Mouse (Mus musculus) naive thymus-derived CD4-positive, alpha-beta T cell, adult 2 months (primary cell): Measurements from ENCODE around the gene Ccnc.

Experiments
- DNase-seq: peaks from one replicate; pipeline ENCODE4 v3.0.0-alpha.2; 2011; ENCODE audit warnings: low read depth

The Ccnc gene

GRCm38 (mm10) chr4:21727615-21728165 lies at the start of gene Ccnc:
Gene Ccnc, plus strand, starts transcription at chr4:21727701.
- peak; percentile 90 for DNase-seq

DNA sequence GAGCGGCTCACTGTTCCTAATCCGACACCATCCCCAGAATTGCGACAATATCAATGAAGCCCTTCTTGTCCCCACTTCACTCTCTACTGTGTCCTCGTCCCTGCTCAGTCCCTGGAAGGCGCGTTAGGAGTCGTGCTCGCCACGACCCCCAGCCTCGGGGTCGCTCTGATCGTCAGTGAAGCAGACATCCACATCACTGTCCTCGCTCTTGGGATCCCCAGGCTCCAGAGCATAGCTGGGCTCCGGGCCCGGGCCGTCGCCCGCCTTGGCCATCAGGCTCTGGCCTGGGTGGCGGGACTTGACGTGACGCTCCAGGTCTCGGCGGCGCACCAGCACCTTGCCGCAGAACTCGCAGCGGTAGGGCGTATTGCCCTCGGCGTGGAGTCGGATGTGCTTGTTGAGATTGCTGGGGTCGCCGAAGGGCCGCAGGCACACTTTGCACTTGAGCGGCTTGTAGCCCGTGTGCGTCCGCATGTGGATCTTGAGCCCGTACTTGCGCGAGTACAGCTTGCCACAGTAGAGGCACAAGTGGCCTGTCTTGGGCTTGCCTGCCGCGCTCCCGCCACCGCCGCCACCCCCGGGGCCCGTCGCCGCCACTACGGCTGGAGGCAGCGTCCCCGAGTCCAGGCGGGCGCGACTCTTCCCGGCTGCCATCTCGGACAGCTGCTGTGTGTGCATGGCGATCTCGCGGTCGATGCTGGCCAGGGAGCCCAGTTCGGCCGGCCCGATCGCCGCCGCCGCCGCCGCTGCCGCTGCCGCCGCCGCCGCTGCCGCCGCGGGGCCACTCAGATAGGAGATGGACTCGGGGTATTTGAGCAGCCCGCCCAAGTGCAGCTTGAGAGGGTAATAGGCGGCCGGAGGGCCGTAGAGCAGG lies 49.2 kb upstream of the Ccnc start:
- DNase-seq = peak; percentile 3

DNA sequence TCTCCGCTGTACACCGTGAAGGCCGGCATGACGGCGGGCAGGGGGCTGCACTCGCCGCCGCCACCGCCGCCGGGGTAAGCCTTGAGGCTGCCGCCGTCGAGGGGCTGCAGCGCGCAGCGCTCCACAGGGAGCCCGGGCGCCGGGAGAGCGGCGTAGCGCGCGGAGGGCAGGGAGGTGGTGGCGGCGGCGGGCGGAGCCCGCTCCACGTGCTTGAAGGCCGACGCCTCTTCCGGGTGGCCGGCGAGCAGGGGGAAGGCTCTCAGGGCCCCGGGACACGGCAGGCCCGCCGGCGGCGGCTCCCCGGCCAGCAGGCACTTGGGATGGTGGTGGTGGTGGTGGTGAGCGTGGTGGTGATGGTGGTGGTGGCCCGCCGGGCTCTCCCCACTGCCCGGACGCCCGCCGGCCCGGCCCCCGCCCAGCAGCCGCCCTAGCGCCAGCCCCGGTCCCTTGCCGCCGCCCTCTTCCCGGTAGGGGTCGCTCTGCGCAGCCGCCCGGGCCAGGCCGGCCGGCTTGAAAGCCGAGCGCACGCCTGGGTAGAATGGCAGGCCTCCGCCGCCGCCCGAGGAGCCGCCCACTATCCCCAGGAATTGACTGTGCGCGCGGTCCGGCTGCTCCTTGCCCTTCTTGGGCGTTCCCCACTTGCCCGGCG lies 48.4 kb upstream of the Ccnc start:
- peak; percentile 5 for DNase-seq

GRCm38 (mm10) chr4:21679624-21680480 lies 47.6 kb upstream of the Ccnc start:
- no peak for DNase-seq

- DNase-seq = no peak
Observed at GRCm38 (mm10) chr4:21680971-21681370, 46.5 kb upstream of the Ccnc start.

DNA sequence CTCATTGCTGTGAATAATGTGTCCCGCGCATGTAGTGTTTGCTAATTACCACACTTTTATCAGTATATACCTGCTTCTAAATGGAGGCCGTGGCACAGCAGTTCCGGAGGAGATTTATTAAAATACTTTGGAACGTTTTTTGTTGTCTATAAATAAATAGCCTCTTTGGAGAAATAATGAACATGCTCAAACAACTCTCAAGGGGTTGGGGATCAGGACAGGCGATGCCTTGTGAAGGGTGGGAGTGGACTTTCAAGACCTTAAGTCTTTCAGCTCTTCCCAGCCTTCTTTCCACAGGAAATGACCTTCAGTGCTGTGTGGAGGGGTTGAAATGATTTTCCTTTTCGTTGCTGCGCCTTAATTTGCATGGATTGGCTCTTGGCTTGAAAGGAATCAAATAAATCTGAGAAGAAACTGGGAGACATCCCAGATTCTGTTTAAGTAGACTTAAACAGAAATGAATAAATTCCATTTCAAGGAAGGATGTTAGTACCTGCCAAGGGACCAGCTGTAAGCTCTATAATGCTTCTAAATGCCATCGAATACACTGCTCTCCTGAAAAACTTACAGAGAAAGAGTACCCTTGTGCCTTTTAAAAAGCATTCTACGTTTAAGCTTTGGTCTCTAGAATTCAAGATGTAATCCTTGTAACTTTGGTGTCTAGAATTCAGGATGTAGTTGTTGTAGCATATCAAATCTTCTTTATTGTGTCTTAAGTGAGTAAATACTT lies 44.9 kb upstream of the Ccnc start:
- DNase-seq = no peak

- DNase-seq = no peak
Observed at GRCm38 (mm10) chr4:21684341-21684970, 43.0 kb upstream of the Ccnc start.

DNA sequence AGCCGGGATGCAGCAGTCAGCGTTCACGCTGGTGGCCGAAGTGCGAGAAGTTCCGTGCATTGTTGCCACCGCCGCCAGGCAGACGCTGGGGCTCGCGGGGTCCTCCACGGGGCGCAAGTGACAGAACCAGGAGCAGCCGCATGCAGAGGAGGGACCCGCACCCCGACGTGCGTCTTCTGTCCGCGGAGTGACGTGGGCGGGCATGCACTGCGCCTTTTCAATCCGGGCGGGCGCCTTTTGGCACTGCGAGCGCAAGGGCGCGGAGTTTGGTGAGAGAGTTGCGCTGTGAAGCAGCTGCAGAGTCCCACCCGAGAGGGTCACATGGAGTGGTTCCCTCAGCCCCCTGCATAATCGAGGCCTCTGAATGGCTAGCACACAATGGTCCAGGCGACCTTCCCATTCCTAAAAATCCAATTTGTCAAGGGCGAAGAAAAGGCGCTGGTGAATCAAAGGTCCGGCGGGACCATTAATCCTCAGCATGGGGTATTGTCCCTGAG lies 41.9 kb upstream of the Ccnc start, which contains the start of gene Prdm13:
Prdm13 (minus strand) TSS at position 369 of the 497 bp plus-strand sequence.
- DNase-seq = no peak

DNA sequence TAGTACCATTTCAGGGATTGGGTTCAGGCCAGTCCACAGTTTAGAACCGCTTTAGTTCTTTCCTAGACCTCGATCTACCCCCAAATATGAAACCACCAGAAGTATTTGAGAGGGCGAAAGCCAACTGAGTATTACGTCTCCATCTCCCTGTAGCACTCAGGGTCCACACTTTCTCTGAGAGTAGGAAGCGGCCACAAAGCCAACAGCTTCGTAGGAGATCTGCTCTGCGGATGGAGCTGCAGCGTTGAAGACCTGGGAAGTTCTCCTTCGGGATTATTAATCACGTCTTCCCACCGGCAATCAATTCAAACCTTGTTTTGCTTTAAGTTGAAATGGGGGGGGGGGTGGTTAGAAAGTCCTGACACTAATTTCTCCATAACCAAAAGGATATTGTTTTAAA lies 41.1 kb upstream of the Ccnc start:
- DNase-seq = no peak

GRCm38 (mm10) chr4:21686934-21687333 lies 40.6 kb upstream of the Ccnc start:
- no peak for DNase-seq

DNA sequence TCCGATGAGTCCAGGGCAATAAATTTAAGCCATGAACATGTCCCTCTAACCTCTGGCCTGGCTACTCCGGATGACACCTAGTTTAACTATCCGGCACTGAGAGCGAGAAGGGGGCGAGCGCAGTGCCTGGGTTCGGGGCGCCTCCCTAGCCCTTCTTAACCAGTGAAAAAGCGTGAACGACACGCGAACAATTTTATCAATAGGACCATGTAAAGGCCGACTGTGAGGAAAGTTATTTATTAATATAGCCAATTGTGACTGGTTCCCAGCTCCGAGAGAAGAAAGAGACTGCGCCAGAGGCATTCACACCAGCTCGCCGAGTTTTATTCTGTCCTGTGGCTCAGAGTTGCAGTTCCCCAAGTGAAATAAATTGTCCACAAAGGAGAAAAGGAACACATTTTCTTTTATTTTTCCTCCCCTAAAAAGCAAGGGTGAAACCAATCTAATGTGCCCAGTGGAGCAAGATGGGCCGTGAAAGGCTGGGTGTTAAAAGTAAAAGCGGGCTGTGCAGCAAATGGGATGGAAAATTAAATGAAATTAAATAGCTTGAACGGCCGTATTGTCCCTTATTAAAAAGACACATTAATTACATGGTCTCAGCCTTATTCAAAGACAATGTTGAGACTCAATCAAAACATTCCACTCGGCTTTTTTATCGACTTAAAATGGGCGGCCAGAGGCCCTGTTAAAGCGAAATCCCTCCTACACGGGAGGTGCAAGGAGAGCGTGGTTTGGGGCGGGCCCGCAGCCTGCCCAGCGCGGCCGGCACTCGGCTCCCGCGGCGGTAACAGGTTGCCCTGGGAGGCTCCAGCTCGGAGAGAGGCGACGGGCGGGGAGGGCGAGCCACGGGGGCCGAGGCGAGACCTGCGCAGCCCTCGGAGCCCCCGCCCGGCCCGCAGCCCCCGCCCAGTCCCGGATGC lies 39.5 kb upstream of the Ccnc start:
- peak; percentile 3 for DNase-seq

GRCm38 (mm10) chr4:21688703-21689200 lies 38.7 kb upstream of the Ccnc start:
- no peak for DNase-seq

DNA sequence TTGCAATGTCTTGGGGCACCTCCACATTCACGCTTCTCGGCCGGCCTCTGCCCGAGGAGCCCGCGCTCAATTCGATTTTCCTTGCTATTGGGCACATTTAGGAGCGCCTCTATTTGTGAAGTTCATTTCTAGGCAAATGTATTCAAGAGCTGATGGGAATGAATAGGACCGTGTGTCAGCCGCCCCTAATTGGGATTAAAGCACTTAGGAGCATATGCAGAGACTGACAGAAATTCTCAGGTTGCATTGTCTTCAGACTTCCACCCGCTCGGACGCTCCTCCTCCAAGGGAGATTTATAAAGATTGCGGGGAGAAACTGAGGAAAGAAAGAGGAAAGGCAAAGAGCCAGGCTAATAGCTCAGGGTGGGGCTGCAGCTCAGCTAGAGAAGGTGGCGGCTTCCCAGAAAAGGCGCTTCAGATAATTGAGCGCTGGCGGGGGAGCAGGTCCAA lies 38.0 kb upstream of the Ccnc start:
- no peak for DNase-seq

- DNase-seq = no peak
Observed at GRCm38 (mm10) chr4:21690221-21690620, 37.3 kb upstream of the Ccnc start.

GRCm38 (mm10) chr4:21695638-21696254 lies 31.8 kb upstream of the Ccnc start:
- DNase-seq = peak; percentile 70

GRCm38 (mm10) chr4:21705046-21705445 lies 22.5 kb upstream of the Ccnc start:
- no peak for DNase-seq

DNA sequence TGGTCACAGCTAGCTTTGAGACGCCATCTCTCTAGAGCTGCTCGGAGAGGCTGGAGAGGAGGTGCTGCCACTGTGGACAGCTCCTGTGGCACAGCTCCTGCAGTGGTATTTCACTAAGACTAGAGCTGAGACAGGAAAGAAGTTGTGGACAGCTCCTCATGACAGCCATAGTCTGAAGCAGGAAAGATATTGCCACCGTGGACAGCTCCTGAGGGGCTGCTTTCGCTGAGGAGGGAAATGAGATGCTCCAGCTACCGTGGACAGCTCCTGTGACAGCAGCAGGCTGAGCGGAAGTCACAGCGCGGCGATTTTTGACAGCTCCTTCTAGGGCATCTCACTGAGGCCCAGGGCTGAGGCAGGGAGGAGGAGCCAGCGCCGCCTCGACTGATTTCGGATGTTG lies 15.4 kb upstream of the Ccnc start:
- peak; percentile 50 for DNase-seq

- no peak for DNase-seq
Observed at GRCm38 (mm10) chr4:21722752-21723334, 4.7 kb upstream of the Ccnc start.
